Mouse (Mus musculus) CH12F3 (cell line): ENCODE measurements around the gene Sp8.

Experiments
- in situ Hi-C: fragments of 300-500 bp; cut with MboI; formaldehyde crosslinking; loops from 2 replicates; pipeline ENCODE4 v1.14.3; 2020; ENCODE audit warnings: low sequenced_read_pairs

The Sp8 gene

GRCm38 (mm10) chr12:118848496-118849202, 2.5 kb downstream of the Sp8 start:
- in situ Hi-C loops, result no loop called here

- in situ Hi-C loops, result no loop called here
These were observed 3.2 kb downstream of the Sp8 start for GRCm38 (mm10) chr12:118849203-118849861.

GRCm38 (mm10) chr12:118849996-118850395, 3.9 kb downstream of the Sp8 start:
- in situ Hi-C loops, result no loop called here

- in situ Hi-C loops, result no loop called here
These were observed 4.8 kb downstream of the Sp8 start for GRCm38 (mm10) chr12:118850851-118851410.

- in situ Hi-C loops, result no loop called here
These were observed 7.2 kb downstream of the Sp8 start for GRCm38 (mm10) chr12:118853331-118853730.

GRCm38 (mm10) chr12:118854401-118854800, 8.3 kb downstream of the Sp8 start:
- in situ Hi-C loops, result no loop called here

- in situ Hi-C loops, result no loop called here
These were observed 8.8 kb downstream of the Sp8 start for GRCm38 (mm10) chr12:118854831-118855453.

GRCm38 (mm10) chr12:118856151-118856550, 10.0 kb downstream of the Sp8 start:
- in situ Hi-C loops, result no loop called here

- in situ Hi-C loops, result no loop called here
These were observed 26.5 kb downstream of the Sp8 start for GRCm38 (mm10) chr12:118872673-118873072.

- in situ Hi-C loops, result loop anchor here (25.0 kb wide), 1 partner anchor 895 kb away; no protein-coding TSS in a partner anchor
These were observed 36.7 kb downstream of the Sp8 start for GRCm38 (mm10) chr12:118882790-118883189.

- in situ Hi-C loops, result loop anchor here (25.0 kb wide), 1 partner anchor 901 kb away; no protein-coding TSS in a partner anchor
These were observed 41.8 kb downstream of the Sp8 start for GRCm38 (mm10) chr12:118887964-118888363.
